Mouse (Mus musculus) kidney, postnatal 10 days (tissue): ENCODE results near the gene Banp.

Source experiments
- DNase-seq: peaks from one replicate; pipeline ENCODE4 v3.0.0; 2021; ENCODE audit warnings: mixed read lengths

Gene Banp

DNA sequence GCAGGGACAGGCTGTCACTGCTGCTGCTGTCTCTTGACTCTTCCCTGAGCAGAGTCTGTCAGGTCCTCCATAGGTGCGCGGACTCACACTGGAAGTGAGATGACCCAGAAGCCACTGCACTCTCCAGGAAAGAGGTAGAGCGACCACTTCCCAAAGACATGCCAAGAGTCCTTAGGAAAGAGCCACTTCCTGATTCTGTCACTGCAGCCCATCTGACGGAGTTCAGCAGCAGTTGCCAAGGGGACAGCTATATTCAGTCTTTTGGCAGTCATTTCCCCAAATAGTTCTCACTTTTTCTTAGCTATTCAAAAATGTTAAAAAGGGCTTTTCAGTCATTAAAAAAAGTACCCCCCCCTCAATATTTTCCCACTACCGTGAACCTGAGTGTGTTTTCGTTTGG is 72.7 kb downstream of the Banp start:
- DNase-seq: peak; percentile 31

DNA sequence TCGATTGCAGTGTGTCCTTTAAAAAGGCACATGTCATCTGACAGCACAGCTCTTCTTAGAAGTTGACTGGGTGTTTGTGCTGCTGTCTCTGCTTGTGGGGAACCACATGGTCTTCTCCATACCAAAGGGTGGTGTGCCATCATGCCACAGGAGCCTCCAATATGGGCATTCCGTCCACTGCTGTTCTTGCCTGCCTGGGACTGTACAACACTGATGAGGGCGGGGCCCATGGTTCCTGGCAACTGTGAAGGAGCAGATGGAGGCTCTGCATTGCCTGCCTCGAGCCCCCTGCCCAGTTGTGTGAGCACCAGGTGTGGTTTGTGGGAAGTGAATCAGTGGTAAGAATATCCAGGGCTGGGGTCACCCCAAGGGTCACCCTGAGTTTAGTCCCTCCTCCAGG is 73.2 kb downstream of the Banp start:
- no peak for DNase-seq

DNA sequence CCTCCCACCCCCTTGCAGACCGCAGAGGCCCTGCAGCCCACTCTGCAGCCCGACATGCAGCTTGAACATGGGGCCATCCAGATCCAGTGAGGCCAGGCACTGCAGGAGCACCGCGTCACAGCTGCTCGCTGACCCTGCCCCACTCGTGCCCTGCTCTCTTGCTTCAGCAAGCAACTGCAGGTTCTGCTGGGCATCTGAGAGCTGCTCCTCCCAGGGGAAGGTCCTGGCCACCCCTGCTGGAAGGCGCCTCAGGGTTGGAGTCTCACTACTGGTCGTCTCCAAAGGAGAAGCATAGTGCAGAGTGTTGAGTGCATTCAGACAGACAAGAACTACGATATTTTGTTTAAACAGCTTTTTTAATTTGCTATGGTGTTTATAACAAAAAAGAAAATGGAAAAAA is 76.0 kb downstream of the Banp start:
- DNase-seq: no peak

DNA sequence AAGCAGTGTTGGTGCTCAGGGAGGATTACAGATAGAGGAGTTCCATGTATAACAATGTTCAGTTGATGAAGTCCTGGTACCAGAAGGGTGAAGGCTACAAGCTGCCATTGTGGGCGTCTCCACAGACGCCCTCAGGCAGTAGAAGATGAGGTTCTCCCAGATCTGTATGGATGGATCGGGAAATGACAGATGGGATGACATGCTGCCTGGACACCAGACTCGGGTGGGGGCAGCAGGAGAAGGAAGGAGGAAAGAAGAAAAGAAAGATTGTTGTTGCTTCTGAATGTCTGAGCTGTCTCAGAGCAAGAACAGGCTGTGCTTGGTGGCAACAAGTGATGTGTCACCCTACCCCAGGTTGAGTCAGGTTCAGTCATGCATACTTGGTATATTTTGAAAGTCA is 78.6 kb downstream of the Banp start:
- no peak for DNase-seq

DNA sequence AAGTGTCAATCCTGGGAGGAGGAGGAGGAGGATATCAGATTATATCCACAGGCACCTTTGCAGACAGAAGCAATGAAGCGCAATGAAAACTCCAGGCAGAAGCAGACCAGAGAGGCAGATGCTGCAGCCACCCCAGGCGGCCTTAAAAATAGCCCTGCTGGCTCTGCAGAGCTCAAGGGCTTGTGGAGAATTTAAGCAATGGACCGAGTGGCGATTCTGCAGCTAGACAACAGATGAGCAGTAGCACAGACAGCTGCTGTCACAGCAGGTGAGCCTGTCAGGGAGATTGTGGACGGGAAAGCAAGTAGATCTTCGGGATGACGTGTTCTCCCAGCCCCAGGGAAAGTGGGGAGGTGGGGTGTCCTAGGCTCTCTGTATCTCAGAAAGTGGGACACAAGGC is 81.4 kb downstream of the Banp start:
- no peak for DNase-seq

- peak; percentile 48 for DNase-seq
Observed at GRCm38 (mm10) chr8:122032741-122033140, 83.2 kb downstream of the Banp start.

DNA sequence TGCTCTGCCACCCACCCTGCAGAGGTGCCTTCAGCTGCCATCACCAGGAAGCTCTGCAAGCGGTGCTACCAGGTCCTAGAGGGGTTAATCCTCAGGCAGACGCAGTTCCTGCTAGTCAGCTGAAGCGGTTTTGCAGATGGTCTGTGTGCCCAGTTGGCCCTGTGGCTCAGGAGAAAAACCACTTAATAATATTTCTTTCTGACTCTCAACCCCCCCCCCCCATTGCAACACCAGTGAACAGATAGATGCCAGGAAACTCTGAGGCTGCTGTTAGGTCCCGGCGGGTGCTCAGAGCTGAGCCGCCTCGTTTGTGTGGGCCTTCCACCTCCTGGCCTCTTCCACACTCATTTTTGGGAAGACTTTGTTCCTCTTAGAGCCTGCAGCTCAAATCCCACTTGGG is 86.0 kb downstream of the Banp start:
- DNase-seq: no peak

DNA sequence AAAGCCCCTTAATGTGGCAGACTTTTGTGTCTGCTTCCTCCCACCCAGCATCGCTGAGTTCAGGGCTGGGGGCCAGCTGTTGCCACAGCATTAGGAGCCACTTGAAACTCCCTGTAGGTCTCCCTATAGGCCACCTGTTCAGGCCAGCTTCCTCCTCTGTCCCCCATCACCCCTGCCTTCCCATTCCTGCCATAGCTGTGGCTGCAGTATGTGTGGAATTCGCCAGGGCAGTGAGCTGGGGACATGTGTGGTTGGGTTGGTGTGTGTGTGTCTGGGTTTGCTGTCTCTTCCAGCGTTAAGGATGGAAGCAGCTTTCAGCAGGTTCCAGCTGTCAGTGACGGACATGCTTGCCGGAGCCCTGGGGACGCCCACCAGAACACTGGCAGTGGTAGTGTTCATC is 86.8 kb downstream of the Banp start:
- no peak for DNase-seq

DNA sequence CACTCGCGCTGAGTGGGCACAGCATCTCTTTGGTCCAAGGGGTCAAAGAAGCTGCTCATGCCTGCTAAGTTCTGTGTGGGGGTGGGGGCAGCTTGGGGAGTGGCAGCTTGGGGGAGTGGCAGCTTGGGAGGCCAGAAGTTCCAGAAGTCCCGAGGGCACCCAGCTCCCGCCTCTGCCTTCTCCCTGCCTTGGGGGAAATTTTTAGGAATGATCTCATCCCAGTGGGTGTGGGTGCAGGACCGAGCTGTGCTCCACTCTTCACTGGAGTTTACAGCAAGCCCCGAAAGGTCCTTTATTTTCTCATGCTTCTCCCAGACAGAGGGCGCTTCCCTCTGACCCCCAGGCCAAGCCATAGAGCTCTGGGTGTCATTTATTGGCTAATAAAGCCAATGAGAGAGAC is 87.7 kb downstream of the Banp start:
- no peak for DNase-seq

GRCm38 (mm10) chr8:122038076-122038475 is 88.5 kb downstream of the Banp start:
- no peak for DNase-seq

GRCm38 (mm10) chr8:122039452-122039851 is 89.9 kb downstream of the Banp start:
- DNase-seq: no peak

DNA sequence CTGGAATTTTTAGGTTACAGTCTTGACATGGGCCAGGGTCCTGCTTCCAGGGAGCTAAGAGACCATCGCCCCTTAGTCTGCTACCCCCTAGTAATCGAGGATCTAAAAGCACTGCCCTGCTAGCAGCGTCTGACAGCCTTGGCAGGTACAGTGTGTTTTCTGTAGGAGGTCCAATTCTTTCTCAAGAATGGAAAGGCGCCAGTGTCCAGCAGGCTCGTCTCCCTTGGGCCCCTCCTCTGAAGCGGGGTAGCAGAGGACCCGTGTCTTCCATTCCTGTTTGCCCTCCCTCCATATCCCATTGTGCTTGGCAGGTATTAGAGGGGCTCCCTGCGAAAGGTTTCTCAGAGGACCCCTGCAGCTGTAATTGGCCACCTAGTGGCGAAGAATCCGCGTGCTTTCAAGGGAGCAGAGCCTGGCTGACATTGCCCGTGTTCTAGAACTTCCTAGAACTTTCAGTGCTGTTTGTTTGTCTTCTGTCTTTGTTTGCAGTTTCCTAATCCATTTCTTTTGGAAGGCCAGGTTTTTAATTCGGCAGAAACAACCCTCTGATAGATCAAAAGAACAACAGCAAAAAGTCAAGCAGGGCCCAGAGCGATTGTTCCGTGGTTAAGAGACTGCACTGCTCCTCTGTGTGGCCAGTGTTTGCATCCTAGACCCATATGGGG is 97.8 kb downstream of the Banp start:
- no peak for DNase-seq

- DNase-seq: no peak
Observed at GRCm38 (mm10) chr8:122049266-122049665, 99.7 kb downstream of the Banp start.

- no peak for DNase-seq
Observed at GRCm38 (mm10) chr8:122049923-122050322, 100.4 kb downstream of the Banp start.

DNA sequence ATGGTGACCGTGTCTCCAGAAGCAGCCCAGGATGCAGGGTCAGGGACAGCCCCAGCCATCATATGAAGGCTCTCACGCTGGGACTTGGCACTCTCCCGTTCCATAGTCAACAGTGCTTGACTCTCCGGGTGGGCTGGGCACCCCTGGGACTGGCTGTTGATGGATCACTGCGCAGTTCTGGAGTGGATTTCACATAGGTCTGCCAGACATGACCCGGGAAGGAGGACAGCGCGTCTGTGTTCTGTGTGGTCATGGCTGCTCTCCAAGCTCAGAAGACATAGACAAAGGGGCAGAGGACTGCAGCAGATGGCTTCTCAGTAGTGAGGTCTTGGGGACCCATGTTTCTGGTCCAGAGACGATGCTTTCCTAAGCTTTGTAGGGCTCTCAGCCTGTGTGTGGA is 101.1 kb downstream of the Banp start:
- no peak for DNase-seq

DNA sequence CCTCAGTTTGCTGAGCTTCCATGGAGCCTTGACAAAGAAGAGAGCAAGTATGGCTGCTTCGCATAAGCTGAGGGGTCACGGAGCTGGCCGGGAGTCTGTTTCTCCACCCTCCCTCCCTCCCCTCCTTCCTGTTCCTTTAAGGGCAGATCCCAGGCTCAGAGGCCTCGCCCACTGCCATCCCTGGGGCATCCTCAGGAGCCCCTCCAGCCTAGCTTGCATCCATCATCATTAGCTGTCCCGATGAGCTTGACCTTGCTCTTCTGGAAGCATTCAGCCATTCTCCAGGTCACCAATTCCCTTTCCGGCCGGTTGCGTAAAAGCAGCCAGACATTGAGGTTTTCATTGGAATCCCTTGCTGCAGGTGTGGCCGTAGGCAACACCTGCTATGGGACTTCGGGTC is 105.8 kb downstream of the Banp start:
- no peak for DNase-seq

GRCm38 (mm10) chr8:122056113-122056512 is 106.6 kb downstream of the Banp start:
- DNase-seq: no peak

- peak; percentile 75 for DNase-seq
Observed at GRCm38 (mm10) chr8:122056882-122057281, 107.3 kb downstream of the Banp start.

DNA sequence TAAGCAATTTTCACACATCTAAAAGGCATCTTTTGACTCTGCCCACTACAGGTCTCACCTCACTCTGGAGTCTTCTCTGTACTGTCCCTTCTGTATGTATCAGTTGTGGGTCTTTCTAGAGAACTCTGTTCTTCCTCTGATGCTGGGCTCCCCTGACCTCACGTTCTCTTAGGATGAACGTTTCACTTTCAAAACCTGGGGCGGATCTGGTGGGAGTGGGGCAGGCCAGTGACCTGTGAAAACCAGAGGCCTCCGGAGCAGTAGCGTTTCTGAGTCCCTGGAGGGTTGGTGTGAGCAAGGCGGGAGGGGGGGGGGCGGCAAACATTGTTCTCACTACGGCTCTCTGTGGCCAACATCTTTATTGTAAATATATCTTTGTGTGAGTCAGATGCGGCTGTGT is 109.0 kb downstream of the Banp start:
- DNase-seq: no peak

- DNase-seq: no peak
Observed at GRCm38 (mm10) chr8:122058951-122059350, 109.4 kb downstream of the Banp start.

DNA sequence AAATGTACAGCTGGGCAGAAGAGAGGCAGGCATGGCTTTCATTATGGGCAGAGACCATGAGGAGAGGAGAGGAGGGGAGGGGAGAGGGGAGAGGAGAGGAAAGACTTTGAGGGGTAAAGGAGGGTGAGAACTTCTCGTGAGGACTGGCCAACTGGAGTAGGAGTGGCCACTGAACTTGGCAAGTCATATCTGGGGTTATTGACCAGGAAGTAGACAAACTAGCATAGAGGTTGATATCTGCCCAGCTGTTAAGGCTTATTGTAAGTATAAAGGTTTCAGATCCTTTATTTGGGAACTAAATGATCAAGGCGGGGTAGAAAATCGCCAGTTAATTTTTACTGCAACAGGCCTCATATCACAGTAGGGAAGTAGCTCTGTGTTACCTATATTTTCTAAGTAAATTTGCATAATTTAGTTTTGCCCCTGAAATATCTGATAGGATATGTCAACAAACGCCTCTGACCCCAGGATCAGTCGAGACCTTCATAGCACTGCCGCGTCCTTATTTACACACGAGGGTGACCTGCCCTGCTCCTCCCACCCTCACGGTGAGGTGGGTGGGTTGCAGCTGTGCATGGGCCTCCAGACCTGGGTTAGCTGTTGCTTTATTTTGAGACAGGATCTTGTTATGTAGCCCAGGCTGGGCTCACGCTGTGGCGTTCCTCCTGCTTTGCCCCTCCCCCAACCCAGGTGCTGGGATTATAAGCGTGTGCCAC is 113.1 kb downstream of the Banp start:
- DNase-seq: no peak

DNA sequence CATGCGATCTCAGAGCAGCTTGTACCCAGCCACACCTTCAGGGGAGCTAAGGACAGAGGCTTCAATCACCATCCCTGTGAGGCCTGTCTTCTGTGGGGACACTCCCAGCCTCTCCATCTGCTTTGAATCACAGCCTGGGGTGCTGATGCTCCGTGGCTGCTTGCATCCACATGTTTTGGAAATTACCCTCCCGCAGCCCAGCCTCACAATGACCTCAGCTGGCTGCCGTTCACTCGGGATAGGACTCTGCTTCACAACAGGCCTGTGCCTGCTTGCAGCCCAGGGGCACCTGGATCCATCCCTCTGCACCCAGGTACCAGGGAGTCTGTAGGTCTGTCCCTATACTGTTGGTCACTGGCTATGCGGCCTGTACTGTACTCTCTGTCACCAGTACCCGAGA is 114.8 kb downstream of the Banp start:
- DNase-seq: no peak

DNA sequence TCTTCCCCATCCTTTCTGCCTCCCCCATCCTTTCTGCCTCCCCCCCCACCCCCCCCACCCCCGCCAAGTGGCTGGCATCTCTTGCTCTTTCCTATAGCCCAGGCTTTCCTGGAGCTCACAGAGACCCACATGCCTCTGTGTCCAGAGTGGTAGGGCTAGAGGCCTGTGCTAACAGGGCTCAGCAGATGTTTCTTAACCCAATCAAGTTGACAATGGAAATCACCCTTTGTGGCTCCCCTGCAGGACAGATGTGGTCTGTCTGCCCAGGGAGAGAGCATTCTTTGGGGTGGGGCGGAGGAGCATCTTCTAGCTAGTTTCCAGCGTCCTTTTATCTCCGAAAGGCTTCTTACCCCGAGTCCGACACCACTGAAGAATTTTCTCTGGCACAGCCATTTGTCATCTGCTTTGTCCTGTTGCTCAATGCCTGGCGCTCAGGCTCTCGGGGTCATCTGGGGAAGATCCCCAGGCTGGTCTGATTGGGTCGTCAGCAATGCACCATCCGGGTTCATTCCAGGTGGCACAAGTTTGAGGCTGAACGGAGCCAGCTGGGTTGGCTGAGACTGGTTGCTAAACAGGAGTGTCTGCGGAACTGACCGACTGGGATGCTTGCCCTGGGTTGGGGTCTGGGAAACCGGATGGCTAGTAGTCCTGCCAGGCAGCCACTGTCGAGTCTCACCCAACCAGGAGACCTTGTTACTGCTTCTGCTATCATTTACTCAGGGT is 118.4 kb downstream of the Banp start:
- DNase-seq: no peak

DNA sequence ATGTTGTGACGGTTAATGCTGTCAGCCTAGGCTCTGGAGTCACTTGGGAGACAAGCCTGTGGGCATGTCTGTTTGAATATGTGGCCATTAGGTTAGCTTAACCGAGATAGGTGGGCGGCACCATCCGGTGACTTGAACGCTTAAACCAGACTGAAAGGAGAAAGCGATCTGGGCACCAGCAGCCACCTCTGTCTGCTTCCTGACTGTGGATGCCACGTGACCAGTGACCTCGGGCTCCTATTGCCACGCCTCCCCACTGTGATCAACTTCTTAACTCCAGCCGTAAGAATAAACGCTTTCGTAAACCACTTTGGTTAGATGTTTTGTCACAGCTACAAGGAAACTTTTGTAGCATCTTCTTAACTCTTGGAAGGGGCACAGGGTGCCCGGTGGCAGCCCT is 119.1 kb downstream of the Banp start:
- no peak for DNase-seq
